Comparison of ENCODE assay signal across 8 mouse cellular contexts in genomic region chr2:60354541-60355387, GRCm38 (mm10). TPM values are rescaled to one million over a fixed set of nuclear protein-coding genes. Genes with fewer than 3 reads are reported as not detected.
A peak's percentile ranks its signal among the peaks of the same experiment; 100 is the strongest.
DNase-seq lines count a peak whose midpoint lies in the region; ATAC-seq and TF ChIP-seq lines count a peak whose summit lies in the region.

No protein-coding gene starts in this region.

- H3K9me3 ChIP-seq in forebrain, embryonic 13.5 days (replicated peaks) = no peaks in the 10 kb centered on the region
- no peaks in the 10 kb centered on the region for H3K9me3 ChIP-seq in forebrain, embryonic 10.5 days
- no peaks in the 10 kb centered on the region for H3K9me3 ChIP-seq in G1E (replicated peaks)
- H3K9me3 ChIP-seq in heart, embryonic 16.5 days (replicated peaks; ENCODE audit: control insufficient read depth, low read length) = no peaks in the 10 kb centered on the region

- H3K4me2 ChIP-seq in forebrain, embryonic 13.5 days = peak overlapping the region; percentile 40
- peak overlapping the region; percentile 52 for H3K4me2 ChIP-seq in heart, embryonic 16.5 days (ENCODE audit: low read depth, low read length)

- H3K27ac ChIP-seq in forebrain, embryonic 13.5 days = no peak overlapping the region
- no peak overlapping the region for H3K27ac ChIP-seq in forebrain, embryonic 10.5 days
- H3K27ac ChIP-seq in heart, embryonic 16.5 days (ENCODE audit: low read length) = no peak overlapping the region

- H3K27me3 ChIP-seq in forebrain, embryonic 13.5 days = no peaks in the 10 kb centered on the region
- H3K27me3 ChIP-seq in forebrain, embryonic 10.5 days (ENCODE audit: poor library complexity, severe bottlenecking) = peaks cover 45% of the 10 kb centered on the region
- no peaks in the 10 kb centered on the region for H3K27me3 ChIP-seq in G1E (ENCODE audit: insufficient read depth, low read length)
- H3K27me3 ChIP-seq in heart, embryonic 16.5 days (ENCODE audit: control insufficient read depth, insufficient read depth, low read length) = no peaks in the 10 kb centered on the region

- H3K4me3 ChIP-seq in forebrain, embryonic 13.5 days = no peak overlapping the region
- no peak overlapping the region for H3K4me3 ChIP-seq in forebrain, embryonic 10.5 days
- H3K4me3 ChIP-seq in G1E (ENCODE audit: low read depth, low read length) = no peak overlapping the region
- peak overlapping the region; percentile 22; the same call in 1 of the 2 replicates for H3K4me3 ChIP-seq in heart, embryonic 16.5 days (ENCODE audit: low read length)

- no peak for TF ChIP-seq CTCF in G1E (IDR thresholded peaks at IDR 0.05; ENCODE audit: low read depth, low read length)

- 61% methylated on average over 18 of the region's 18 CpGs for WGBS in forebrain, embryonic 13.5 days
- whole genome bisulfite sequencing in forebrain, embryonic 10.5 days = 60% methylated on average over 18 of the region's 18 CpGs
- 64% methylated on average over 18 of the region's 18 CpGs for WGBS in heart, embryonic 16.5 days

- no peaks in the 10 kb centered on the region for H3K36me3 ChIP-seq in forebrain, embryonic 13.5 days (ENCODE audit: poor library complexity, severe bottlenecking)
- 0 out of 2 replicates have a peak, but pooled peaks cover under 1% of the 10 kb centered on the region for H3K36me3 ChIP-seq in forebrain, embryonic 10.5 days (replicated peaks)
- peaks cover 2% of the 10 kb centered on the region for H3K36me3 ChIP-seq in G1E (replicated peaks)
- H3K36me3 ChIP-seq in heart, embryonic 16.5 days (ENCODE audit: control insufficient read depth, insufficient read depth) = no peaks in the 10 kb centered on the region

- no peak overlapping the region for H3K9ac ChIP-seq in forebrain, embryonic 13.5 days
- no peak overlapping the region for H3K9ac ChIP-seq in heart, embryonic 16.5 days (ENCODE audit: low read length)

- no peak for ATAC-seq in forebrain, embryonic 13.5 days
- ATAC-seq in G1E (ENCODE audit: extremely low read depth, insufficient number of reproducible peaks, low FRiP score, poor library complexity, severe bottlenecking) = no peak
- ATAC-seq in heart, embryonic 16.5 days (replicated peaks; ENCODE audit: extremely low read depth, insufficient read depth, low FRiP score) = no peak

- H3K4me1 ChIP-seq in forebrain, embryonic 13.5 days = peaks cover 8% of the 10 kb centered on the region; the same call in 1 of the 2 replicates
- H3K4me1 ChIP-seq in forebrain, embryonic 10.5 days = peaks cover 7% of the 10 kb centered on the region; the same call in 1 of the 2 replicates
- H3K4me1 ChIP-seq in G1E (ENCODE audit: insufficient read depth, low read depth, low read length) = 0 out of 2 replicates have a peak, but pooled peaks cover 5% of the 10 kb centered on the region
- H3K4me1 ChIP-seq in heart, embryonic 16.5 days (ENCODE audit: control insufficient read depth, insufficient read depth, low read length) = peaks cover 9% of the 10 kb centered on the region

- DNase-seq in forebrain, embryonic 10.5 days (ENCODE audit: extremely low spot score, low spot score) = no peak
- DNase-seq in G1E (ENCODE audit: low spot score) = peak; percentile 13
- DNase-seq in lung, postnatal 14 days = peak; percentile 14
- DNase-seq in gastrocnemius, postnatal 25 days = no peak
- no peak for DNase-seq in cerebellum, postnatal 36 days
- no peak for DNase-seq in spleen, postnatal 36 days (ENCODE audit: low spot score in 2 of 2)

RNA-seq across cellular contexts. Expression of gene Ly75, which starts 28.3 kb away (rescaled TPM):
- polyA plus RNA-seq in forebrain, embryonic 13.5 days (2015; fragmentation: Nextera tagmentation; extraction: Ambion mirVana) = 0.41 and 0.63 TPM in 2 replicates
- polyA plus RNA-seq in forebrain, embryonic 10.5 days (2016; fragmentation: Nextera tagmentation; extraction: Ambion mirVana) = 3.7 and 3.9 TPM in 2 replicates
- 16.0 and 16.3 TPM in 2 replicates for total RNA-seq in G1E (2014; fragmentation: Nextera tagmentation)
- 11.8 and 12.5 TPM in 2 replicates for total RNA-seq in G1E (2017)
- polyA plus RNA-seq in G1E (2012) = 0.15 and 0.19 TPM in 2 replicates
- 3.2 and 5.0 TPM in 2 replicates for polyA plus RNA-seq in heart, embryonic 16.5 days (2015; fragmentation: Nextera tagmentation; extraction: Ambion mirVana)
- total RNA-seq in gastrocnemius, postnatal 25 days (2021) = under 1 TPM in 1 of 2 experiments, not detected in 1; 0.08 TPM

Comparison
In these comparisons a context has a peak if more than half of its experiments do, and no peak if none do; other contexts are left out.
1. DNase-seq: peak in G1E (single experiment) and lung, postnatal 14 days (single experiment); none in forebrain, embryonic 10.5 days (single experiment), gastrocnemius, postnatal 25 days (single experiment), cerebellum, postnatal 36 days (0 of 2) and spleen, postnatal 36 days (0 of 2).